Mouse (Mus musculus) megakaryocyte, embryonic 14.5 days (primary cell): ENCODE measurements at regions not wholly inside any gene's neighbourhood (a gene's known extent, or its start where the extent isn't known, plus 50 kb on each side); places are given as distances from the start of the nearest gene placed in this dataset.
A peak's percentile ranks its signal among the peaks of the same experiment; 100 is the strongest.
"Not testable (repeated sequence)": the region's sequence is repeated elsewhere in the genome, so short reads cannot be mapped to it uniquely, and the experiment has no call there.

ENCODE experiments used
- H3K27me3 ChIP-seq: replicated peaks from 2 replicates; pipeline ENCODE3; 2012; ENCODE audit warnings: inconsistent platforms
- H3K36me3 ChIP-seq: replicated peaks from 2 replicates; pipeline ENCODE3; 2012; ENCODE audit warnings: low read length, inconsistent platforms, mixed read lengths
- H3K4me1 ChIP-seq: 2 replicates; pipeline ENCODE4 v1.6.1; 2012; ENCODE audit warnings: inconsistent platforms
- H3K4me3 ChIP-seq: replicated peaks from 2 replicates; pipeline ENCODE3; 2012; ENCODE audit warnings: moderate library complexity, mild to moderate bottlenecking, inconsistent platforms
- H3K9me3 ChIP-seq: 2 replicates; pipeline ENCODE4 v1.6.1; 2012; ENCODE audit warnings: inconsistent platforms
- FLI1 ChIP-seq: IDR thresholded peaks from 2 replicates; pipeline ENCODE4 v1.6.1; 2012; ENCODE audit warnings: low read length, inconsistent platforms, mixed read lengths
- GATA1 ChIP-seq: IDR thresholded peaks from 3 replicates; pipeline ENCODE4 v1.6.1; 2012; ENCODE audit warnings: mixed read lengths, low read length, inconsistent platforms, borderline replicate concordance

DNA sequence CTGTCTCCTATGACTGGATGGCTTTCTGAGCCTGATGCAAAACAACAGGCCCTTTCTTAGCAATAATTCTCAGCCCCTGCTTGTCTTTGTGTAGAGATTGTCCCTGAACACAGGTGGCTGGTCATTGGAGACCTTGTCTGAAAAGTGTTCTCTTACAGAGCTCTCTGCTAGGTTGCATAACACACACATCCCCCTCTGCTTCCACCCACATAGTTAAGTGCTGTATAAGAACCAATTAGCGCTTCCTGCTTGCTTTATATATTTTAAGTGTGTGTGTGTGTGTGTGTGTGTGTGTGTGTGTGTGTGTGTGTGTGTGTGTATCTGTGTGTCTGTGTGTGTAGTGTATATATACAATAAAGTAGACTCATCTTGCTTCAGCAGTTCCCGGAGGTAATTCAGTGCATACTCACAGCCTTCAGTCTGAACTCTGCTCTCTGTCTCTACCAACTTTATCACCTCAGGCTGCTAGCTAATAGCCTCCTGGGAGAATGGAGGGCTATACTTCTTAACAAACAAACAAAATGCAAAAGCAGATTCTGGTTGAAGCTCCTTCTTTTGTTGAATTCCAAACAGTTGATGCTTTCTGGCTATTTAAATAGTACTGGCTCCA, 468.8 kb upstream of the Cntn5 start:
- H3K36me3 ChIP-seq = no peaks in the 10 kb centered on the region
- TF ChIP-seq GATA1 = no peak
- TF ChIP-seq FLI1 = no peak
- no peaks in the 10 kb centered on the region for H3K27me3 ChIP-seq
- H3K4me1 ChIP-seq = no peaks in the 10 kb centered on the region
- H3K9me3 ChIP-seq = no peaks in the 10 kb centered on the region
- no peak overlapping the region for H3K4me3 ChIP-seq

DNA sequence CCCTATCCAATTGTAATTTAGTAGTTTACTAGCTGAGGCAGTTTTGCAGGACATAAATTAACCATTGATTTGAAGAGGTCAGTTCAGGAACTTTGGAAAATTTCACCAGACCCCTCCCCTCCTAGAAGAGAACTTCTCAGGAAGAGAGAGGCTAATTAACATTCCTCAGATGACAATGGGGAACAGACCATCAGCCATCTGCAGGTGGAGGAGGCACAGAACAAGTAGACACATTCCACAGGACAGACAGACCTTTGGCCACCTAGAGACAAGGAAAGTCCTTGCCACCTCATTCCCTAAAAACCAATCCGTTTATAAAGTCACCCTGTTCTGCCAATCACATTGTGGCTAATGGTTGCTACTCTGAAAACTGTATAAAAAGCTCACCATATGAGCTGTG, 463.5 kb upstream of the Cntn5 start:
- Histone ChIP-seq H3K4me1 (no peaks in the 10 kb centered on the region), H3K27me3 (no peaks in the 10 kb centered on the region), H3K36me3 (no peaks in the 10 kb centered on the region), H3K4me3 (no peak overlapping the region), H3K9me3 (no peaks in the 10 kb centered on the region)
- TF ChIP-seq FLI1 (no peak), GATA1 (no peak)

DNA sequence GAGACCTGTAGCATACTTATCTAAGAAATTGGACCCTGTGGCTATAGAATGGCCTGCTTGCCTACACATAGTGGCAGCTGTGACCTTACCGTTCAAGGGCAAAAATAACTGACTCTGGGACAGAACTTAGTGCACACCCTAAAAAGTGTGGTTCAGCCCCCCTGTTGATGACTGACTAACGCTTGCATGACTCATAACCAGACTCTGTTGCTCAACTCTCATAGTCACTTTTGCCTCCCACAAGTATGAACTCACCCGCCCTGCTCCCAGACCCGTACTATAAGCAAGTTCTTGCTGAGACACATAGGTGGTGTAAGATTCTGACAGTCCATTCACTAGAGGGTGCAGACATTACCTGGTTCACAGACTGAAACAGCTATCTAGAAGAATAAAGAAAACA, 424.3 kb upstream of the Cntn5 start:
- Histone ChIP-seq H3K4me3 (no peak overlapping the region), H3K27me3 (no peaks in the 10 kb centered on the region), H3K4me1 (no peaks in the 10 kb centered on the region), H3K9me3 (no peaks in the 10 kb centered on the region), H3K36me3 (no peaks in the 10 kb centered on the region)
- no peak for TF ChIP-seq FLI1
- no peak for TF ChIP-seq GATA1

DNA sequence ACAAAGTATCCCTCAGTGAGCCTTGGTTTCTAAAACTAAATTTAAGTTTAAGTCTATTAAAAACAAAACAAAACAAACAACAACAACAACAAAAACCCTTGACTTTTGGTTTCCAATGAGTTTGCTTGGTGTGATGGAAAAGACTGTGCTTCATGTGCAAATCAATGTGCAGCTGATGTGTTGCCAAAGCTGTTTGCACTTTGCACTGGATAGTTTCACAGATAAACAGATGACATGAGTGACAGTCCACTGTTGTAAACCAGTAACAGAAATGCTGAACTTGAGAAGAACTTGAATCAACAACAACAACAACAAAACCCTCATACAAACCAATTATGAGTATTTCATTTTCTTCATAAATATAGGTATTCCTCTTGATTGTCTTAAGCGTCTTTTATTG, 412.6 kb upstream of the Cntn5 start:
- TF ChIP-seq GATA1 (no peak), FLI1 (no peak)
- H3K4me3 ChIP-seq = no peak overlapping the region
- H3K4me1 ChIP-seq = no peaks in the 10 kb centered on the region
- no peaks in the 10 kb centered on the region for H3K27me3 ChIP-seq
- peaks cover 4% of the 10 kb centered on the region; the same call in 1 of the 2 replicates for H3K9me3 ChIP-seq
- H3K36me3 ChIP-seq = no peaks in the 10 kb centered on the region

DNA sequence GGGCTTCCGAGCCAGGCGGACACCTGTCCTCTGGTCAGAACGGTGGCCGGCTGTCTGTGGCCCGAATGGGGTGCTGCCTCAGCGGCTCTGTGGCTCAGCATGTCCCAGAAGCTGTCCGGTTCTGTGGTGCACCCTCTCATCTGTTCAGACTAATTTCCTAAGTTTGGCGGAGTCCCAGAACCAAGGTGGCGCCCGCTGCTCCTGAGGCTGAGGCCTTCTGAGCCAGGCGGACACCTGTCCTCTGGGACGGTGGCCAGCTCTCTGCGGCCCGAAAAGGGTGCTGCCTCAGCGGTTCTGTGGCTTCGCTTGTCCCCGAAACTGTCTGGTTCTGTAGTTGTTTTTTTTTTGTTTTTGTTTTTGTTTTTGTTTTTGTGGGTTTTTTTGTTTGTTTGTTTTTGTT, 392.5 kb upstream of the Cntn5 start:
- H3K36me3 ChIP-seq, H3K4me3 ChIP-seq, H3K27me3 ChIP-seq, H3K4me1 ChIP-seq, H3K9me3 ChIP-seq: not testable (repeated sequence)

DNA sequence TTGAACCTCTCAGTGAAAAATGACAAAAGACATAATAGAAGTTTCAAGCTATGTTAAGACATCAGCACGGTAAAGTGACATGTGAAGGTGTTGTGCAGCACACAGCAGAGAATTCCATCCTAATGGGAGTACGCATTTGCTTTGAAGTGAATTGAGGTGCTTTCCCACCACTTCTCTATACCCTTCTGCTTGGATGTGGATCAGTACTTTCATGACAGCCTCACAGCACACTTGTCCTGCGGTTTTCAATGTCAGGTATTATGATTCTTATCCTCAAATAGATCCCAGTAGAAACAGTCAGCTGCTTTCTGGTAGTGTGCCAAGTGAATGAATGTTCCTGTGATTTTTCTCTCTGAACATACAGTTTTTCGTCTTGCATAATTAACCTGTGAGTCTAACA, 380.6 kb upstream of the Cntn5 start:
- no peaks in the 10 kb centered on the region for H3K36me3 ChIP-seq
- TF ChIP-seq FLI1 (no peak), GATA1 (no peak)
- no peaks in the 10 kb centered on the region for H3K9me3 ChIP-seq
- no peak overlapping the region for H3K4me3 ChIP-seq
- H3K27me3 ChIP-seq = no peaks in the 10 kb centered on the region
- no peaks in the 10 kb centered on the region for H3K4me1 ChIP-seq

DNA sequence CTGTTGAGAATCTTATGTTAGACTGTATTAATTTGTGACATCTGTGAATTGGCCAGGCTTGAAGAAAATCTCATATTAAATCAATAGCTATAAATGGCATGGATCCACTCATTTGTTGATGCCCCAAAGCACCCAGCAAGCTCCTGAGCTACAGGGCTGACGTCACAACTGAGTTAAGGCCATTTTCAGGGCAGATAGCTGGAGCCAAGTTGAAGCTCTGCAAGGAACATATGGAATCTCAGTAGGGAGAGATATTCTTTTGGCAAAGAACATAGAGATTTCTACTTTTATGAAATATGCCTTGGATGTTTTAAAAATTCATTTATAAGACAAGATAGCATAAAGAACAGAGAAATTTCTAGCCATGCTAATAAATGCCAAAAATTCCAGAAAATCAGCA, 380.0 kb upstream of the Cntn5 start:
- TF ChIP-seq GATA1 (no peak), FLI1 (no peak)
- H3K4me3 ChIP-seq = no peak overlapping the region
- no peaks in the 10 kb centered on the region for H3K9me3 ChIP-seq
- H3K36me3 ChIP-seq = no peaks in the 10 kb centered on the region
- H3K27me3 ChIP-seq = no peaks in the 10 kb centered on the region
- no peaks in the 10 kb centered on the region for H3K4me1 ChIP-seq

DNA sequence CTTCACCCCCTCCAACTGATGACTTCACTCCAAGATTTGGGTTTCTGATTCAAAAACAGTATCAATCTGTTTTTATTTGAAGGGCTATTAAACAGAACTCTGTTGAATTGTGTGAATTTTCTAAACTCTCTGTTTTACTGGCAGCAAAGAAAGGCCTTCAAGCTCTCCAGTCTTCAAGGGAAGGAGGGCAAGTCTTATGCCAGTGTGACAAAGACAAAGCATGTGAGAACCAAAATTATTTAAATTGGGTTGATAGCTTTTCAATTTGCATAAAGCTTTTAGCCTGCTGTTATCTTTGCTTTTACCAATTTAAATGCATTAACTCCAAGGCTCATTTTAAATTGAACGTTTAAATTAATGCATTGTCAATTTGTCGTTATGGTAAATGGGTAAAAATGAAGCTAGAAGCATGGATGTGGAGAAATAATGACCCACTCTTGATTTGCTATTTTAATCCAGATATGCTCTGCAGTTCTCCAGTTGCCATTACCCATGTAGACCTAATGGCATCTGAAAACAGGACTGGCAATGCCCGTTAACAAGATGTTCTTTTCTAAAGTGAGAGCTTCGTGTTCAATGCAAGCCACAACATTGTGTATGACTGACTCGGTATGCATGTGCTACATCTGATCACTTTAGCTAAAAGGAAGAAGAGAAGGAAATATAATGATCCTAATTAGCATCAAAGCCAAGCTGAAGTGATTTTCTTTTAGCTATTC, 375.0 kb upstream of the Cntn5 start:
- H3K9me3 ChIP-seq = peaks cover 28% of the 10 kb centered on the region
- H3K36me3 ChIP-seq = no peaks in the 10 kb centered on the region
- no peak for TF ChIP-seq GATA1
- TF ChIP-seq FLI1 = no peak
- no peaks in the 10 kb centered on the region for H3K4me1 ChIP-seq
- no peak overlapping the region for H3K4me3 ChIP-seq
- no peaks in the 10 kb centered on the region for H3K27me3 ChIP-seq

DNA sequence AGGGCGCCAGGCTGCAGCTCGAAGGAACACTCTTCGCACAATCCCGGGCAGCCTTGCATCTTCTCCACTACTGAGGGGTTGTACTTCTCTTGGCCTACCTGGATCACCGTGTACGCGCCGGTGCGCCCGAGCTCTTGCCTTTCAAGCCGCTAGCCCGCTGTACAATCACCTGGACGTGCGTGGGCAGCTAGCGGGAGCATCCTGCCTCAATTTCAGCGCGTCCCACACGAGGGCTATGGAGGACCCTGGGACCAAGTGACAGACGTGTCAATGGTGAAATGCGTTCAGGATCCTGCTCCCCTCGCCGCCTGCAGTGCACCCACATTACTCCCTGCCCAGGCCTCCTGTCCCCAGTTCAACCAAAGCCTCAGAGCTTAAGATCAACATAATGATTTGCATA, 373.2 kb upstream of the Cntn5 start:
- TF ChIP-seq FLI1 = no peak
- TF ChIP-seq GATA1 = no peak
- H3K36me3 ChIP-seq = no peaks in the 10 kb centered on the region
- H3K27me3 ChIP-seq = no peaks in the 10 kb centered on the region
- H3K4me1 ChIP-seq = no peaks in the 10 kb centered on the region
- peak overlapping the region; percentile 64 for H3K4me3 ChIP-seq
- H3K9me3 ChIP-seq = peaks cover 28% of the 10 kb centered on the region

DNA sequence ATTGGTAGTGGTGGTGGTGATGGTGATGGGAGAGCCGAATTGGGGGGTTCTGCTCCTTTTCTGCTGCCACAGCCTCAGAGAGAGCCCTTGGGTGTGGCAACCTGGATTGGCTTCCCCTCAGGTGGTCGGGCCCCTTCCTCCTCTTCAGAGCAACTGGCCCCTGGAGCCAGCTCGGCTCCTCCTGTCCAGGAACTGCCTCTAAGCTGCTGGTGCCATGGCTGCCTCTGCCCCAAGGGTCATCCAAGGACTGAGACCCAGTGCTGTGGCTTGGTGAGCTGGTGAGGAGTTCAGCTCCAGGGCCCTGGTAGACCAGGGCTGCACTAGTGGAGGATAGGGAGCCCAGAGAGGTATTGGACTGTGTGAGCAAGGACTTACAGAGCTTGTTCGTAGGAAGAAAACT, 372.4 kb upstream of the Cntn5 start:
- H3K27me3 ChIP-seq = no peaks in the 10 kb centered on the region
- no peaks in the 10 kb centered on the region for H3K4me1 ChIP-seq
- H3K9me3 ChIP-seq = peaks cover 28% of the 10 kb centered on the region
- H3K4me3 ChIP-seq = no peak overlapping the region
- TF ChIP-seq FLI1 = no peak
- TF ChIP-seq GATA1 = no peak
- H3K36me3 ChIP-seq = no peaks in the 10 kb centered on the region
